Mouse (Mus musculus) MEL (cell line): ENCODE measurements around the gene Ror1.

Experiments
- E2F4 ChIP-seq: IDR thresholded peaks from 2 replicates; pipeline ENCODE4 v1.6.1; 2011; ENCODE audit warnings: low read depth, low read length, improper control_type of control experiment, borderline replicate concordance
- EP300 ChIP-seq, 2 experiments: IDR thresholded peaks; 2 replicates each; pipeline ENCODE4 v1.6.1; 2011; ENCODE audit warnings: improper control_type of control experiment in 2 of 2, low read length in 2 of 2, low read depth in 1 of 2, mild to moderate bottlenecking in 1 of 2
- RAD21 ChIP-seq: IDR thresholded peaks from 2 replicates; pipeline ENCODE4 v1.6.1; 2011; ENCODE audit warnings: mild to moderate bottlenecking, low read depth, low read length, improper control_type of control experiment
- ZMIZ1 ChIP-seq: IDR thresholded peaks from 2 replicates; pipeline ENCODE4 v1.6.1; 2012; ENCODE audit warnings: low read depth, mild to moderate bottlenecking, inconsistent platforms, low read length, improper control_type of control experiment, moderate library complexity

GRCm38 (mm10) chr4:100271059-100271735 lies 175.6 kb downstream of the Ror1 start:
- no peak for TF ChIP-seq ZMIZ1
- TF ChIP-seq RAD21 = no peak
- TF ChIP-seq EP300 (IDR thresholded peaks at IDR 0.05; ENCODE audit: low read depth in 1 of 2, low read length in 2 of 2) = no peak
- TF ChIP-seq E2F4 = no peak
